Mouse (Mus musculus) heart, postnatal 0 days (tissue): ENCODE measurements around the gene Dlg2.

Experiments used
- CTCF ChIP-seq: IDR thresholded peaks from 2 replicates; pipeline ENCODE4 v1.5.1; 2016; ENCODE audit warnings: antibody characterized with exemption, control low read depth, low read depth
- EP300 ChIP-seq: IDR thresholded peaks from 2 replicates; pipeline ENCODE4 v1.6.1; 2016; ENCODE audit warnings: antibody characterized with exemption, low read depth

GRCm38 (mm10) chr7:91724397-91724796 is 1247.9 kb downstream of the Dlg2 start:
- TF ChIP-seq EP300 (no peak), CTCF (no peak)
